Mouse (Mus musculus) neural tube, embryonic 11.5 days (tissue): ENCODE data around the gene Rps6kb1. TPM values are rescaled to one million over a fixed set of nuclear protein-coding genes. Genes with fewer than 3 reads are reported as not detected.

Experiments used
- ATAC-seq: fragments of 200-750 bp; cut with Nextera tagmentation; 2 replicates; pipeline ENCODE4 v1.8.0; 2017; ENCODE audit warnings: moderate number of reproducible peaks, mild to moderate bottlenecking, moderate TSS enrichment, moderate library complexity; ENCODE audit not compliant: insufficient read depth, low FRiP score, low TSS enrichment
- DNase-seq: peaks from one replicate; pipeline ENCODE4 v3.0.0-alpha.2; 2015; ENCODE audit warnings: low spot score
- H3K27ac ChIP-seq: fragments of 300-500 bp; sonication (generic); 2 replicates; pipeline ENCODE4 v1.5.1; 2014; ENCODE audit warnings: low read depth, mild to moderate bottlenecking, low read length
- H3K27me3 ChIP-seq: fragments of 300-500 bp; sonication (generic); 2 replicates; pipeline ENCODE4 v1.6.1; 2014; ENCODE audit warnings: mild to moderate bottlenecking, low read length, mixed read lengths; ENCODE audit not compliant: control insufficient read depth, insufficient read depth
- H3K36me3 ChIP-seq: fragments of 300-500 bp; sonication (generic); 2 replicates; pipeline ENCODE4 v1.6.1; 2014; ENCODE audit warnings: mild to moderate bottlenecking, low read length, moderate library complexity, mixed read lengths; ENCODE audit not compliant: control insufficient read depth, insufficient read depth
- H3K4me1 ChIP-seq: fragments of 300-500 bp; sonication (generic); 2 replicates; pipeline ENCODE4 v1.6.1; 2014; ENCODE audit warnings: low read length, mixed read lengths; ENCODE audit not compliant: control insufficient read depth, insufficient read depth
- H3K4me2 ChIP-seq: fragments of 300-500 bp; sonication (generic); 2 replicates; pipeline ENCODE4 v1.6.1; 2014; ENCODE audit warnings: low read depth, mild to moderate bottlenecking, moderate library complexity
- H3K4me3 ChIP-seq: fragments of 300-500 bp; sonication (generic); 2 replicates; pipeline ENCODE4 v1.5.1; 2014; ENCODE audit warnings: low read depth, low read length
- H3K9ac ChIP-seq: fragments of 300-500 bp; sonication (generic); 2 replicates; pipeline ENCODE4 v1.6.1; 2014; ENCODE audit warnings: mild to moderate bottlenecking, low read length
- H3K9me3 ChIP-seq: fragments of 300-500 bp; sonication (generic); 2 replicates; pipeline ENCODE4 v1.6.1; 2016; ENCODE audit warnings: low read length; ENCODE audit not compliant: control insufficient read depth
- WGBS: fragments of 180-500 bp; shearing (Covaris S2); extraction: QIAGEN DNeasy Blood & Tissue Kit; methylation state at CpG from one replicate; pipeline ENCODE4 v1.1.7; 2014; 5-methylcytosine and 5-hydroxymethylcytosine counted together
- polyA plus RNA-seq: library from polyadenylated mRNA; unstranded; fragments of >200 nt; fragmentation: Nextera tagmentation; extraction: Ambion mirVana; gene quantifications from 2 replicates; pipeline ENCODE4 v1.2.1, GENCODE M21; 2014

The Rps6kb1 gene
- polyA plus RNA-seq, 1 experiment from 2014 or later = 56.4 TPM

GRCm38 (mm10) chr11:86587830-86588229 is 43.2 kb upstream of the Rps6kb1 start:
- H3K27ac ChIP-seq = no peak overlapping the region
- H3K27me3 ChIP-seq = no peaks in the 10 kb centered on the region
- H3K36me3 ChIP-seq = no peaks in the 10 kb centered on the region
- WGBS = 40% methylated on average over 7 of the region's 7 CpGs
- DNase-seq (no peak), ATAC-seq (no peak)
- H3K4me3 ChIP-seq = no peak overlapping the region
- H3K9ac ChIP-seq = no peak overlapping the region
- peaks cover 2% of the 10 kb centered on the region; the same call in 1 of the 2 replicates for H3K4me1 ChIP-seq
- no peak overlapping the region for H3K4me2 ChIP-seq
- H3K9me3 ChIP-seq = no peaks in the 10 kb centered on the region

- 8% methylated on average over 15 of the region's 15 CpGs for WGBS
- Histone ChIP-seq H3K4me3 (no peak overlapping the region), H3K4me2 (peak overlapping the region; percentile 24; the same call in 1 of the 2 replicates), H3K4me1 (peaks cover 2% of the 10 kb centered on the region; the same call in 1 of the 2 replicates), H3K9ac (peak overlapping the region; percentile 14; the same call in 1 of the 2 replicates), H3K36me3 (no peaks in the 10 kb centered on the region), H3K9me3 (no peaks in the 10 kb centered on the region), H3K27me3 (no peaks in the 10 kb centered on the region), H3K27ac (no peak overlapping the region)
- DNase-seq = peak; percentile 46
- ATAC-seq = no peak
Observed at GRCm38 (mm10) chr11:86586868-86587792, 42.5 kb upstream of the Rps6kb1 start.

GRCm38 (mm10) chr11:86586177-86586867 is 41.7 kb upstream of the Rps6kb1 start:
- H3K4me2 ChIP-seq = peak overlapping the region; percentile 24; the same call in 1 of the 2 replicates
- no peak overlapping the region for H3K4me3 ChIP-seq
- H3K36me3 ChIP-seq = no peaks in the 10 kb centered on the region
- H3K27me3 ChIP-seq = no peaks in the 10 kb centered on the region
- WGBS = 21% methylated on average over 12 of the region's 12 CpGs
- DNase-seq = no peak
- no peak for ATAC-seq
- no peaks in the 10 kb centered on the region for H3K9me3 ChIP-seq
- peak overlapping the region; percentile 35; the same call in 1 of the 2 replicates for H3K9ac ChIP-seq
- no peak overlapping the region for H3K27ac ChIP-seq
- H3K4me1 ChIP-seq = peaks cover 2% of the 10 kb centered on the region; the same call in 1 of the 2 replicates

GRCm38 (mm10) chr11:86585598-86585984 is 41.0 kb upstream of the Rps6kb1 start:
- Histone ChIP-seq H3K4me2 (no peak overlapping the region), H3K9ac (no peak overlapping the region), H3K27ac (no peak overlapping the region), H3K4me3 (no peak overlapping the region), H3K9me3 (no peaks in the 10 kb centered on the region), H3K27me3 (no peaks in the 10 kb centered on the region), H3K36me3 (no peaks in the 10 kb centered on the region), H3K4me1 (peaks cover 2% of the 10 kb centered on the region; the same call in 1 of the 2 replicates)
- ATAC-seq (no peak), DNase-seq (no peak)
- WGBS = 61% methylated on average over 3 of the region's 3 CpGs

- H3K27ac ChIP-seq = no peak overlapping the region
- no peaks in the 10 kb centered on the region for H3K27me3 ChIP-seq
- H3K4me3 ChIP-seq = no peak overlapping the region
- no peaks in the 10 kb centered on the region for H3K36me3 ChIP-seq
- WGBS = 79% methylated on average over 7 of the region's 7 CpGs
- H3K9me3 ChIP-seq = no peaks in the 10 kb centered on the region
- peaks cover 2% of the 10 kb centered on the region; the same call in 1 of the 2 replicates for H3K4me1 ChIP-seq
- H3K9ac ChIP-seq = no peak overlapping the region
- no peak for DNase-seq
- ATAC-seq = no peak
- no peak overlapping the region for H3K4me2 ChIP-seq
Observed at GRCm38 (mm10) chr11:86584898-86585597, 40.4 kb upstream of the Rps6kb1 start.

- Histone ChIP-seq H3K4me1 (peaks cover 2% of the 10 kb centered on the region; the same call in 1 of the 2 replicates), H3K9me3 (no peaks in the 10 kb centered on the region), H3K9ac (no peak overlapping the region), H3K36me3 (no peaks in the 10 kb centered on the region), H3K4me3 (no peak overlapping the region), H3K4me2 (no peak overlapping the region), H3K27ac (no peak overlapping the region), H3K27me3 (no peaks in the 10 kb centered on the region)
- WGBS = 91% methylated on average over 14 of the region's 14 CpGs
- no peak for ATAC-seq
- DNase-seq = no peak
Observed at GRCm38 (mm10) chr11:86583990-86584897, 39.6 kb upstream of the Rps6kb1 start.

- no peaks in the 10 kb centered on the region for H3K9me3 ChIP-seq
- ATAC-seq (no peak), DNase-seq (no peak)
- no peak overlapping the region for H3K9ac ChIP-seq
- no peak overlapping the region for H3K27ac ChIP-seq
- 92% methylated on average over 3 of the region's 3 CpGs for WGBS
- H3K27me3 ChIP-seq = no peaks in the 10 kb centered on the region
- no peak overlapping the region for H3K4me3 ChIP-seq
- H3K4me1 ChIP-seq = peaks cover 2% of the 10 kb centered on the region; the same call in 1 of the 2 replicates
- no peaks in the 10 kb centered on the region for H3K36me3 ChIP-seq
- no peak overlapping the region for H3K4me2 ChIP-seq
Observed at GRCm38 (mm10) chr11:86583313-86583825, 38.8 kb upstream of the Rps6kb1 start.
